Mouse (Mus musculus) heart, embryonic 14.5 days (tissue): ENCODE data around the gene Rps18. TPM values are rescaled to one million over a fixed set of nuclear protein-coding genes. Genes with fewer than 3 reads are reported as not detected.

Source experiments
- ATAC-seq: fragments of 200-750 bp; cut with Nextera tagmentation; 2 replicates; pipeline ENCODE4 v1.8.0; 2017; ENCODE audit warnings: low read depth, moderate TSS enrichment; ENCODE audit not compliant: insufficient number of reproducible peaks, insufficient read depth, low FRiP score
- H3K27ac ChIP-seq, 2 experiments: fragments of 200-500 bp in 1 of 2; fragments of 300-500 bp in 1 of 2; sonication (generic) in 1 of 2; replicated peaks in 1 of 2; 2 replicates each; pipeline ENCODE4 v1.5.1; 2012 to 2014; ENCODE audit warnings: low read depth in 2 of 2, low read length in 2 of 2, control low read depth in 1 of 2, mild to moderate bottlenecking in 1 of 2, mixed read lengths in 1 of 2; ENCODE audit not compliant: control insufficient read depth in 1 of 2, insufficient read depth in 1 of 2
- H3K27me3 ChIP-seq: fragments of 300-500 bp; sonication (generic); 2 replicates; pipeline ENCODE4 v1.6.1; 2014; ENCODE audit warnings: mild to moderate bottlenecking, low read length, control low read depth; ENCODE audit not compliant: control insufficient read depth, insufficient read depth
- H3K36me3 ChIP-seq: fragments of 300-500 bp; sonication (generic); 2 replicates; pipeline ENCODE4 v1.6.1; 2014; ENCODE audit warnings: mild to moderate bottlenecking, control low read depth, low read length, mixed read lengths; ENCODE audit not compliant: control insufficient read depth, insufficient read depth
- H3K4me1 ChIP-seq, 2 experiments: fragments of 200-500 bp in 1 of 2; fragments of 300-500 bp in 1 of 2; sonication (generic) in 1 of 2; 2 replicates each; pipeline ENCODE4 v1.6.1; 2012 to 2014; ENCODE audit warnings: low read length in 2 of 2, control low read depth in 1 of 2, mixed read lengths in 1 of 2; ENCODE audit not compliant: control insufficient read depth in 2 of 2, insufficient read depth in 2 of 2
- H3K4me2 ChIP-seq: fragments of 300-500 bp; sonication (generic); 2 replicates; pipeline ENCODE4 v1.6.1; 2014; ENCODE audit warnings: mild to moderate bottlenecking, low read length
- H3K4me3 ChIP-seq, 2 experiments: fragments of 200-500 bp in 1 of 2; fragments of 300-500 bp in 1 of 2; sonication (generic) in 1 of 2; 2 replicates each; pipeline ENCODE4 v1.5.1; 2012 to 2014; ENCODE audit warnings: low read length in 2 of 2, mild to moderate bottlenecking in 2 of 2, control low read depth in 1 of 2, low read depth in 1 of 2, moderate library complexity in 1 of 2; ENCODE audit not compliant: control insufficient read depth in 1 of 2, insufficient read depth in 1 of 2
- H3K9ac ChIP-seq: fragments of 300-500 bp; sonication (generic); 2 replicates; pipeline ENCODE4 v1.6.1; 2014; ENCODE audit warnings: mild to moderate bottlenecking, low read length
- H3K9me3 ChIP-seq: fragments of 300-500 bp; sonication (generic); 2 replicates; pipeline ENCODE4 v1.6.1; 2016; ENCODE audit warnings: low read length, control low read depth; ENCODE audit not compliant: control insufficient read depth
- WGBS: fragments of 180-500 bp; shearing (Covaris S2); extraction: QIAGEN DNeasy Blood & Tissue Kit; methylation state at CpG from one replicate; pipeline ENCODE4 v1.1.7; 2014; 5-methylcytosine and 5-hydroxymethylcytosine counted together
- polyA plus RNA-seq: library from polyadenylated mRNA; unstranded; fragments of >200 nt; fragmentation: Nextera tagmentation; extraction: Ambion mirVana; gene quantifications from 2 replicates; pipeline ENCODE4 v1.2.1, GENCODE M21; 2014

Rps18 gene
- polyA plus RNA-seq, 1 experiment from 2014 or later = 1,186 TPM

DNA sequence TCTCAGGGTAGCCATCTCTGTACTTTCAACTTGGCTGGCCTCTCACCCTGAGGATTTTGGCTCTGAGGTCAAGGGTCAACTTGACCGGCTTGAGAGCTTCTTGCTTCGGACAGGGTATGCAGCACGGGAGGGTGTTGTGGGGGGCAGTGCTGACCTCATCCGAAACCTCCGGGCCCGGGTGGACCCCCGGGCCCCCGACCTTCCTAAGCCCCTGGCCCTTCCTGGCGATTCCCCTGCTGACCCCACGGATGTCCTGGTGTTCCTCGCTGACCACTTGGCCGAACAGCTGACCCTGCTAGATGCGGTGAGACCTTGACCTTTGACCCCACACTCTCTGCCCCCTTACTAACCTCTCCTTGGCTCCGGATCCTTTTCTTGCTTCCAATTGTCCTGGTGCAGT lies 23.4 kb downstream of the Rps18 start:
- ATAC-seq = no peak
- no peaks in the 10 kb centered on the region for H3K27me3 ChIP-seq
- H3K27ac ChIP-seq = no peak overlapping the region
- no peak overlapping the region for H3K9ac ChIP-seq
- peaks cover 8 to 18% of the 10 kb centered on the region in 2 experiments; a peak in 3 of 4 replicates for H3K4me1 ChIP-seq
- no peak overlapping the region for H3K4me3 ChIP-seq
- peaks cover 53% of the 10 kb centered on the region for H3K36me3 ChIP-seq
- H3K9me3 ChIP-seq = no peaks in the 10 kb centered on the region
- 86% methylated on average over 14 of the region's 14 CpGs for WGBS
- no peak overlapping the region for H3K4me2 ChIP-seq

DNA sequence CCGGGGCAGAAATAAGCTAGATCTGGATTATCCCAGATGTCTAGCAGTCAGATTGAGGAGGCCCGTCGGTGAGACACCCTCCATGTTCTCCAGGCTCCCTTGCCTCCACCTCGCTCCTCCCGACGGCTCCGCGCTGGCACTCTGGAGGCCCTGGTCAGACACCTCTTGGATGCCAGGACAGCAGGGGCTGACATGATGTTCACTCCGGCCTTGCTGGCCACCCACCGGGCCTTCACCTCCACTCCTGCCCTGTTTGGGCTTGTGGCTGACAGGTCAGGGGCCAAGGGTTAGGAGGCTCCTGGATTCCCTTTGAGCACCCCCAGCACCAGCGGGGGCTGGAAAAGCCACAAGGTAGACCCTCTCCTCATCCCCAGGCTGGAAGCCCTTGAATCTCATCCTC lies 23.9 kb downstream of the Rps18 start:
- Histone ChIP-seq H3K4me2 (no peak overlapping the region), H3K27me3 (no peaks in the 10 kb centered on the region), H3K9ac (no peak overlapping the region), H3K9me3 (no peaks in the 10 kb centered on the region), H3K27ac (no peak overlapping the region), H3K4me1 (peaks cover 8 to 18% of the 10 kb centered on the region in 2 experiments; a peak in 3 of 4 replicates), H3K36me3 (peaks cover 52% of the 10 kb centered on the region), H3K4me3 (no peak overlapping the region)
- WGBS = 91% methylated on average over 11 of the region's 11 CpGs
- no peak for ATAC-seq

DNA sequence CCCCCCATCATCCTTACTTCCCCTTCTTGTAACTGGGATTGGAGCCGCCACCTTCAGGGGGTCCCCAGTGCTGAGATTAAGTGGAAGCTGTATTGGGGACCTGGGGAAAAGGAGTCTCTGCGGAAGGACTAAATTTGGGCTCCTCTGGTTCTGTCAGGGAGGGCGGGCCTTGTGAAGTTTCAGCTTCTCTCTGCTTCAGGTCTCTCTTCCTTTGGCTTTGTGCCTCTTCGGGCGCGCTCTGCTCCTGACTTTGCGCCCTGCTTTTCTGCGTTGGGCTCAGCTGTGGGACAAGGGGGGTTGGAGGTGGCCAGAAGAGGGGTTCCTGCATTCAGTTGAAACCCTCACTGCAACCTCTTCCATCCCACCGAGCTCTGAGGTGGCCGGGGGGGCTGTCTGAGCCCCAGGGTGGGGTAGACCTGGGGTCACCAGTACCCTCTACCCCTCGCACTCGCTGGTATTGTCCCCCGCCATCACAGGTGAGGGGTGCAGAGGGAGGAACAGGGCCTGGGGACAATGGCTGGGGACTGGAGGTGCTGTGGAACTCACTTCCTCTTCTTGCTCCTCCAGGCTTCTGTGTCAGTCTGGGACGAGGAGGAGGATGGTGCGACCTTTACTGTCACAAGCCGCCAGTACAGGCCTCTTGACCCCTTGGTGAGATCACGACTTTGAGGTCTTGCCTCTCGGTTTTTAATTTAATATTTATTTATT lies 24.5 kb downstream of the Rps18 start:
- peak overlapping the region; percentile 91 for H3K9ac ChIP-seq
- peak overlapping the region; percentile 97 for H3K4me2 ChIP-seq
- ATAC-seq = no peak
- peaks cover 8 to 18% of the 10 kb centered on the region in 2 experiments; a peak in 3 of 4 replicates for H3K4me1 ChIP-seq
- H3K27ac ChIP-seq = no peak overlapping the region
- H3K27me3 ChIP-seq = no peaks in the 10 kb centered on the region
- H3K36me3 ChIP-seq = peaks cover 53% of the 10 kb centered on the region
- H3K4me3 ChIP-seq = peak overlapping the region; percentile 82 to 91
- 41% methylated on average over 18 of the region's 18 CpGs for WGBS
- no peaks in the 10 kb centered on the region for H3K9me3 ChIP-seq

DNA sequence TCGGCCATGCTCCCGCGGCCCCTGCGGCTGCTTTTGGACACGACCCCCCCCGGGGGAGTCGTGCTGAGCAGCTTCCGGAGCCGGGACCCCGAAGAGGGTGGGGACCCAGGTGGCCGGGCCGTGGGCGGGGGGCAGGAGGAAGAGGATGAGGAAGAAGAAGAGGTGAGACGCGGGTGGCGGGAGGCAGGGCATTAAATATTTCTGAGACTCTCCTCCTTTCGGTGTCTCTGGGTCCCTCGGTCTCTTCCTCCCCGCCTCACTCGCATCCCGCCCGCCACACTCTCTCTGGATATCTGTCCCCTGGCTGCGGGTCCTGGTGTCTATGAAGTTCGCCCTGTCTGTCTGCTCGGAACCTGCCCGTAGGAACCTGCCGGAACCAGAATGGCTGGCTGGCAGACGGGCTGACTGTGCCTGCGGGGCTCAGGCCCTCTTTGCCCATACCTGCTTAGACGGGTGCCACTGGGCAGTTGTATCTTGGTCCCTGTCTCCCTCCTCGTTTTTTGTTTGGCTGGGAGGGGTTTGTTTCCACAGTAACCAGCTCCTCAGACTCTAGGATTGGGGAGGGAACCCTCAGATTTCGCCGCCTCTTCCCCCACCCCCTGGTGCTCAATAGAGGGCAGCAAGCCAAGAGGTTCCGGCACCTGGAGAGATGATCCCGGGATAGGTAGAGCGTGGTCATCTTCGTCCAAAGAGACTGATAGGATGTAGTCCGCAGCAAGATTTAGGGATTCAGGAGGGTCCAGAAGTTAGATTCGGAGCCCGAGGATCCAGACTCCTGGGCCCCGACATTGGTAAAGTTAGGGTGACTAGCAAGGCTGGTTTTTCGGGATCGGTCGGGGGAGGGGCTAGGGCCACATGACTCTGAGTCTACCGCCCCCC lies 25.3 kb downstream of the Rps18 start:
- Histone ChIP-seq H3K4me1 (peaks cover 8 to 18% of the 10 kb centered on the region in 2 experiments; a peak in 3 of 4 replicates), H3K4me3 (peak overlapping the region; percentile 82 to 91), H3K27ac (peak overlapping the region; percentile 99), H3K9ac (peak overlapping the region; percentile 91), H3K9me3 (no peaks in the 10 kb centered on the region), H3K36me3 (peaks cover 48% of the 10 kb centered on the region), H3K4me2 (peak overlapping the region; percentile 97), H3K27me3 (no peaks in the 10 kb centered on the region)
- ATAC-seq = no peak
- WGBS = under 1% methylated on average over 45 of the region's 45 CpGs

DNA sequence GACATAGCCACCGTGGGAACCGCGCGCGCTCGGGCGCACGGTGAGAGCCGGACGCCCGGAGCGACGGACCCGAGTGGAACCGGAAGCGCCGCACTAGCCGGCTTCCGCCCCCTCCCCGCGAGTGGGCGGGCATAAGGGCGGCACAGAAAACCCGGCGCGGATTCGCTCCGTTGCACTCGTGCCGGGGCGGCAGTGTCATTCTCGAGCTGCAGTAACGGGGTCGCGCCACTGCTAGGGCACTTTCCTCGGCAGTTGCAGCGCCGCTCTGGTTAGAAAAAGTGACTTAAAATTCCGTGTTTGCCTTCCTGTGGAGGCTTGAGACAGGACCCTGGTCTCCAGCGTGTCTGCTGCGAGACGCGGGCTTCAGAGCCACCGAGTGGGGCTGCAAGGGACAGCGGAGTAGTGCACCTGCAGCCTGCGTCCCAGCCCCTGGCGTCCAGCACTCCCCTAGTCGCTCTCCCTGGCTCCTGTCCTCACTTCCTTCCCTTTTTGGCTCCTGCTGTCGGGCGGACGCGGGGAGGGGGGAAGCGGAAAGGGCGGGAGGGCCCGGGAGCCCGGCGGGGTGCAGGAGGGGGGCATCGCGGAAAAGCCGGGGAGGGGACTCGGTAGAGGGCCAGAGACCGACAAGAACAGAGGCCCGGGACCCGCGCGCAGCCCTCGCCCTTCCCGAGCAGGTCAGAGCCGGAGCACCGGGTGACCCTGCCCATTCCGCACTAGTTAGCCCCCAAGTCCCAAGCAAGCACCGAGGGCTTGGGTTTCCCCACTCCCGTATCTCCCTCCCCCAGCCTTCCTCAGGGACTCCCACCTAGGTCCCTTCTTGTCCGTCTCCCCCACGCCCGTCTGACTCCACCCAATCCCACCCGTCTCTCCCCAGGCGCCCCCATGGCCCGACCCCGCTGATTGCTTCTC lies 26.2 kb downstream of the Rps18 start, which contains the start of gene Rgl2:
Rgl2 (plus strand) TSS at position 173 of the 909 bp plus-strand sequence.
- peak within 1 kb of the TSS; percentile 82 to 91 for H3K4me3 ChIP-seq
- peaks cover 8 to 18% of the 10 kb centered on the region in 2 experiments; a peak in 3 of 4 replicates for H3K4me1 ChIP-seq
- H3K9me3 ChIP-seq = no peaks in the 10 kb centered on the region
- peak within 1 kb of the TSS; percentile 97 for H3K4me2 ChIP-seq
- ATAC-seq = peak; percentile 83
- WGBS = 0% methylated on average over 80 of the region's 80 CpGs
- H3K27ac ChIP-seq = peak within 1 kb of the TSS; percentile 99
- H3K27me3 ChIP-seq = no peaks in the 10 kb centered on the region
- peak within 1 kb of the TSS; percentile 91 for H3K9ac ChIP-seq
- peaks cover 40% of the 10 kb centered on the region for H3K36me3 ChIP-seq

DNA sequence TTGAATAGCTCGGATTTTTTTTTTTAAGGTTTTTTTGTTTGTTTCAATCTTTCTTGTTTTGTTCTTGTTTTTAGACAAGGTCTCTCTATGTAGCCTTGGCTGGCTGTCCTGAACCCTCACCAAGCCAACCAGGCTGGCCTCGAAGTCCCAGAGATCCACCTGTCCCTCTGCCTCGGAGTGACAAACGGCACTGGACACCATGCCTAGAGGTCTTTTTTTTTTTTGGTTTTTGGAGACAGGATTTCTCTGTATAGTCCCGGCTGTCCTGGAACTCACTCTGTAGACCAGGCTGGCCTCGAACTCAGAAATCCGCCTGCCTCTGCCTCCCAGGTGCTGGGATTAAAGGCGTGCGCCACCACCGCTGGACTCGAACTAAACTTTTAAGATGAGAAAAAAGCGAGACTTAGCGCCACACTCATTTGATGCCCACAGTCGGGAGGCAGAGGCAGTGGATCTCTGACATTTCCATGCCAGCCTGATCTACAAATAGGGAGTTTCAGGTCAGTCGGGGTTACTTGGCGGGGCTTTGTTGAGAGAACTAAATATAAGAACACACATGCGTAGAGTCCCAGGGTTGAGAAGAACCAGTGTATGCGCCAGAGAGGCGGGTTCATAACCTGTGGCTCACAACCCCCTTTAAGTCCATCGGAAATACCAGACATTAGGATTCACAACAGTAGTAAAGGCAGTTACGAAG lies 27.4 kb downstream of the Rps18 start:
- Histone ChIP-seq H3K36me3 (peaks cover 28% of the 10 kb centered on the region), H3K27ac (no peak overlapping the region), H3K4me2 (peak overlapping the region; percentile 97), H3K4me3 (peak overlapping the region; percentile 82 to 91), H3K9ac (peak overlapping the region; percentile 91), H3K27me3 (no peaks in the 10 kb centered on the region), H3K9me3 (no peaks in the 10 kb centered on the region), H3K4me1 (peaks cover 8 to 18% of the 10 kb centered on the region in 2 experiments; a peak in 3 of 4 replicates)
- no peak for ATAC-seq
- 51% methylated on average over 21 of the region's 21 CpGs for WGBS
